Mouse (Mus musculus) spleen, postnatal 14 days (tissue): ENCODE measurements around the gene Pax6.

ENCODE experiments used
- DNase-seq, 2 experiments: peaks; one replicate each; pipeline ENCODE4 v3.0.0; 2021 to 2022; ENCODE audit warnings: low spot score in 2 of 2

The Pax6 gene

DNA sequence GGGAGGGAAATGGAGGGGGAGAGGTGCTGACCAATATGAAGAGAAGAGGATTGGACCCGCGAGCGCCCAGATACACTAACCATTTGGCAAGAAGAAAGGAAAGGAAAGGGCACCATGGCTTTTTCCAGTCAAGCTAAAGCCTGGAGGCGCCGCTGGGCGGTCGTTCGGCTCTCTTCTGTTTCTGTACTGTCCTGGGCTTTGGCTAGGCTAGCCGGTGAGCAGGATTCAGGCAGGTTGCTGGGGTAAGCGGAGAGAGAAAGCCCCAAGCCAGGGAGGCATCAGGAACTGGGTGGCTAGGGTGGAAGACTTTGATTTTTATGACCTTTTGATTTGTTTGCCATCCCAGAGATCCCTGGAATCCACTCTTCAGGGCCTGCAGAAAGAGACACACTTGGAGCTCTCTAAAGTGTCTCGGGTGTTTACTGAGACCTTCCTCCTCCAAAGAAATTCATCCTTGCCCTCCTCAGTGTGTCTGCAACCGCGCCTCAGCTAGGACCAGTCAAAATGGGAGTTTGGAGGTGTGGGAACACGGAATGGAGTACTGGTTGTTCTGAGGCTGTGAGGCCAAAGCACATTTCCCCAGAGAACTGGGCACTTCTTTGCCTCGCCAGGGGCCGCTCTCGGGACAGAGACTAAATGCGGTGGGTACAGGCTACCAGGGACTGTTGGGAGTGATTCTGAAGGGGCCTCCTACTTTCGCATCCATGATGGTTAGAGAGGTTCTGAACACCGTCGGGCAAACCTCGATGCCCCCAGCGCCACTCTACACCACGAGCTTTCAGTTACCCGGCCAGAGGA is 3.3 kb downstream of the Pax6 start:
- no peak for DNase-seq

DNA sequence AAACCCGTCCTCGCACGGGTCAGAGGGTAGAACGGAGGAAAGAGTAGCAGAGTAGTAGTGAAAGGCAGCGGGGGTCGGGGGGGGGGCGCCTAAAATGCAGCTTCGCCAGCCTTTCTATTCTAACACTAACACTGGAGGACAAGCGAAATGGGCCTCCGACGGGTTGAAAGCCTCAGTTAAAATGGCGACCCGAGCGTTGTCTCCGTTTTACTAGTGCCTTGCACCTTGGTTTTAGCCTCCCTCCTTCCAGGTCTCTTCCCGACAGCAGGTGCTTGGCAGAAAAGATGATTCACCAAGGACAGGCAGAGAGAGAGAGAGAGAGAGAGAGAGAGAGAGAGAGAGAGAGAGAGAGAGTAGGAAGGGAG is 3.9 kb downstream of the Pax6 start:
- DNase-seq: no peak

DNA sequence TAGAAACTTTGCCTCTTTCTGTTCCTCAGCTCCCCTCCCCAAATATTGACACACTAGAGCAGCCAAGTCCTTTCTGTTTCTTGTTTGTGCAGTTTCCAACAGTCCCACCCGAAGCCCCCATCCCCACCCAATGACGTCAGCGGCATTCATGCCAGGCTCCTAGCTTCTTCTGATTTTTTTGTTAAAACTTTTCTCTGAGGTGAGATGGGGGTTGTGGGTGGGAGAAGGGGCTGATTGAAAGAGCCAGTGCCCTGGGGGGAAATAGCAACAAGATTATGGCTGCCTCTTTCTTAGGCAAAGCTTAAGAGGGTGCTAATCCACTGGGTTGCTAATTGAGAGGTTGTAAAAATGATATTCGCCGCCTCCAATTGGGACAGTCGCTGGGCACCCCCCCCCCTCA is 4.4 kb downstream of the Pax6 start:
- DNase-seq: no peak

- DNase-seq: no peak
These were observed 4.9 kb downstream of the Pax6 start for GRCm38 (mm10) chr2:105673631-105674060.

GRCm38 (mm10) chr2:105674061-105674874 is 5.6 kb downstream of the Pax6 start:
- DNase-seq: no peak

- DNase-seq: peak in 1 of 2 experiments; percentile 25
These were observed 6.4 kb downstream of the Pax6 start for GRCm38 (mm10) chr2:105674875-105675729.

DNA sequence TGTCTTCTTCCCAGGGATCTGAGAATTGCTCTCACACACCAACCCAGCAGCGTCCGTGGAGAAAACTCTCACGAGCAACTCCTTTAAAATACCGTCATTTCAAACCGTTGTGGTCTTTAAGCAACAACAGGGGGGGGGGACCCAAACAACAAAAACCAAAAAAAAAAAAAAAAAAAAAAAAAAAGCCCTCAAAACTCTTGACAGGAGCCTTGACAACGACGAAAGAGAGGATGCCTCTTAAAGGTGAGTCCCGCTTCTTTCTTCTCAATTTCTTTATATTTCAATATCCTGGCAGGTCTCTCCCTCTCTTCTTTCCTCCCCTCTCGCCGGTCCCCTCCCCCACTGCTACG is 7.0 kb downstream of the Pax6 start:
- no peak for DNase-seq

GRCm38 (mm10) chr2:105676080-105676908 is 7.6 kb downstream of the Pax6 start:
- DNase-seq: no peak

DNA sequence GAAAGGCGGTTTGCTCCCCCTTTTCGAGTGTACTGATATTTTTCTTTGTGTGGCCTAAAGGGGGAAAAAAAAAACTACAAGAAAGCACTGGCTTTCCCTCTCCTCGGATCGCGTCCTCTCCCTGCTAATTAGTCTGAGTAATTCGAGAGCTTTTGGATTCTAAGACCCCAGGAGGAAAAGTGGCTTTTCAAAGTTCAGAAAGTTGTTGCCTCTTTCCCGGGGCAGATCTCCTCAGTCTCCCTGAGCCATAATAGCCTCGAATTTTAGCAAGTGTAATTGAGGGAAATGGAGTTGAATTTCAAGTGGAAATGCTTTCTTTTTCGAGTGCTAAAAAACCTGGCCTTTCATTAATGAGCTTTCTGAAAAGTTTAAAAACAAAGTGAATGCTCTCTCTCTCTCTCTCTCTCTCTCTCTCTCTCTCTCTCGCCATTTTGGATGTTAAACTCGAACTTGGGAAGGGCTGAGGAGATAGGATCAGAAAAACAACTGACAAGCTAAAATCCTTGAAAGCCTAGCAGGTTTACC is 8.3 kb downstream of the Pax6 start:
- no peak for DNase-seq

- DNase-seq: no peak
These were observed 8.9 kb downstream of the Pax6 start for GRCm38 (mm10) chr2:105677434-105678105.

GRCm38 (mm10) chr2:105678306-105678705 is 9.6 kb downstream of the Pax6 start:
- no peak for DNase-seq

- DNase-seq: no peak
These were observed 10.2 kb downstream of the Pax6 start for GRCm38 (mm10) chr2:105678880-105679321.

GRCm38 (mm10) chr2:105679331-105679730 is 10.6 kb downstream of the Pax6 start:
- no peak for DNase-seq

DNA sequence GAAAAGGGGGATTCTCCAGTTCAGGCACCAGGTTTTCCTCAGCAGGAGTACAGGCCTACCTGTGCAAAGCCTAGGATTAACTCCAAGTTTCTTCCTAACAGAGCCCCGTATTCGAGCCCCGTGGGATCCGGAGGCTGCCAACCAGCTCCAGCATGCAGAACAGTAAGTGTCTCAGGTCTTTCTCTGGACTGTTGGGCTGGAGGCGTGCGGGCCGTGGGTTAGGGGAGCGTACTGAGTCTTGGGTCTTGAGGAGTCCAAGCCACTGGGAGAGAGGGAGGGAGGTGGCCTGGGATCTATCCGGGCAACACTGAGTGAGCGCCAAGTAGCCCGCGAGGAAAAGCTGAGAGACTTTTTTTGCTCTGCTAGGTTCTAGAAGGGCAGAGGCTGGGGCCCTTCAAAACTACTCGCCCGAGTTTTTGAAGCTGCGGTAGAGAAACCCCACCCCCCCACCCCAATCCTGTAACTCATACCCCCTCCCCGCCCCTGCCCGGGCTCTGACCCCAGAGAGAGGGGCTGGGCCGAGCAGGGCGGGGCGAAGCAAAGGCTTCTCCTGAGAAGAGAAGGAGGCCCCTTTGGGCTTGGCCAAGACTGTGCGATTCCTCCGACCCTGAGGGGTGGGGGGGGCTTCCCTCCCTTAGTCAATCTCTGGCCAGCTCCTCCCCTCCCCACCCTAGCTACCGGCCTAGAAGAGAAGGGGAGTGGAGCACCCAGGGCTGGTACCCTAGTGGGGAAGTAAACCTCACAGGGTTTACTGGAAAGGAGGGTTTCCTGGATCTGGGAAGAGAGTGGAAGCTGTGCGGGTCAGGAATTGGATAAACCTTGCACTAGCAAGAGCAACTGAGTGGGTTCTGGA is 11.7 kb downstream of the Pax6 start:
- DNase-seq: no peak

DNA sequence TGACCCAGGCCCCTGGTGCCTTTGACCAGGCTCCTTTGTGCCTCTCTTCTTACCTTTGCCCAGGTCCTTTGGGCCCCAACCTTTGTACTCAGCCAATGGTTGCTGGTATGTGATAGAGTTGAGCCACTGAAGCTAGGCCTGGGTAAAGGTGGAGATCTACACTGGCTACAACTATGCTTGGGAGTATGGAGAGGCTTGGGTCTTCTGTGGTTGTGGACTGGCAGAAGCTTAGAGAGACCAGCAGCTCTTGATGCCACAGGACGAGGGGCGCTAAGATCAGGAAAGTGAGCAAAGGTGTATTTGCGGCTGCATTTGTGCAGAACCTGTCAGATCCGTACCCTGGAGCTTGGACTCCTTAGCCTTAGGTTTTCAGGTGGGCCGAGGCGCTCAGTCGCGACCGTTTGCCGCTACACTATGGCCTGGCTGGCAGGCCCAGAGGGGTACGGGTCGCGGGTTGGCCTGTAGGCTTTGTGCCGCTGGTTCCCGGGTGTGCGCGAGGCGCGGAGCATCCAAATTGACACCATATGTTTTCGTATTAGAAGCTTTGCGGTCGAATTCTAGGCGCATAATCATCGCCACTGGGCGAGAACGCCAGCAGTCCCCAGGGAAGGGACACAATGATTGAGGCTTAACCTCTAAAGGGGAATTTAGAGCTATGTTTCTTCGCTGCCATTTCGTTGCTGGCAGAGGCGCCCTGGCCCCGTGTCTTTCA is 12.5 kb downstream of the Pax6 start:
- no peak for DNase-seq

GRCm38 (mm10) chr2:105682011-105682501 is 13.4 kb downstream of the Pax6 start:
- no peak for DNase-seq

DNA sequence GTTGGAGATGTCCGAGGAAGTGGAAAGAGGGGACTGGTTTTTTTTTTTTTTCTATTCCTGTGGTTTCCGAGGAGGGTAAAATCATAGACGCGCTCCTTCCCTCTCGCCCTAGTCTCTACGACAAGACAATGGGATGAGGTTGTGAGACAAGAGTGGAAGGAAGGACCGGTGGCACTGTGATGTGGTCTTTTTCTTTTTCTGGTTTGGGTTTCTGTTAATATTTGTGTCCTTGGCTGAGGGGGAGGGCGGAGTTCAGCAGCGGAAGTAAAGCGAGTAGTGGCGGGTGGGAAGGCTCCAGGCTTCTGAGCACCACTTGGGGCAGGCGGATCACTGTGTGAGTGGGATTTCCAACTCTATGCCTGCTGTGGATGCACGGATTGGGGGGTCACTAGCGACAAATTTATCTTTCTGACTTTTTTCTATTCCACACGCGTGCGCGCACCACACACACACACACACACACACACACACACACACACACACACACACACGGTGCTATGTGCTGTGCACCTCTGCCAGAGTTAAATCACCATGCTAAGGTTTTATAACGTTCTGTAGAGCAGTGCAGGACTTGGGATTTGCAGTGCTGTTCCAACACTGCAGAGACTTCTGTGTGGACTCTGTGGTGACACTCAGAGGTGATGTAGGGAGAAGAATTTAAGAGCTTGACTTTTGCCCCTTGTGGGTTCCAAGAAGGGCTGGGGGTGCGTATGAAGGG is 14.1 kb downstream of the Pax6 start:
- DNase-seq: no peak
